Mouse (Mus musculus): Measurements from ENCODE around the gene Rubcn. TPM values are rescaled to one million over a fixed set of nuclear protein-coding genes. Genes with fewer than 3 reads are reported as not detected.
"Not testable (repeated sequence)": the region's sequence is repeated elsewhere in the genome, so short reads cannot be mapped to it uniquely, and the experiment has no call there.

The Rubcn gene
- total RNA-seq (2021), result 10 to 100 TPM; 29.8 to 35.1 TPM

DNA sequence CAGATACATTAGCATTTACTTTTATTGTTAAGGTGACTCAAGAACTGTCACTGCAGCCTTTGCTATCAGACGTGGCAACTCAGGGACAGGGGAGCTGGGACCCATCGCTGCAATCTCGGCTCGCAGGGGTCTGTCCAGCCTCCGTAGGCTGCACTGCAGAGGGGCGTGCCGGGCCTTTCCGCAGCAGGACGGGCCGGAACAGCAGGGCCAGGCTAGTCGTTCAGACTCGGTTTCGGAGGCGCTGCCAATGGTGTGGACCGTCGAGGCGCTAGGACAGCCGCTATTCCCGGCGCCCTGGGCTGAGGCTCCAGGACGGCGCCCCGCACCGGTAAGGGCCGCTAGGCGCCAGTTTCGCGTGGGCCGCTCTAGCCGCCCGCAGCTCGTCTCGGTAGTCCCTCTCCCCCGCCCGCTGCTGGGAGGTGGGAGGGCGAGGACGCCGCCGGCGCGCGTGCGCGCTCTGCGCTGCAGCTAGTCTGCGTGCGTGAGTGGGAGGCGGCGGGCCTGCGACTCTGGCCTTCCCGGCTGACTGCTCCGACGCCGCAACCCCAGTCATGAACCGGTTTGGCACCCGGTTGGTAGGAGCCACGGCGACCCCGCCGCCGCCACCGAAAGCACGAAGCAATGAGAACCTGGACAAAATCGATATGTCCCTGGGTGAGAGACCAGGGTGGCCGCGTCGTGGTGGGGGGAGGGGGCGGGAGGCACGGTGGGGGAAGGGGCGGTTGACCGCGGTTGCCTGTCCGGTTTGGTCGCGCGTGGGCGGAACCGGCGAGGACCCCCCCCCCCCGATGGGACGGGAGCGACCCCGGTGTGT, at the start of gene Rubcn, which contains the start of gene Fyttd1:
Gene Rubcn (minus strand): TSS at position 424 of the 814 bp plus-strand sequence.
Gene Fyttd1 (plus strand): TSS at position 158 of the 814 bp plus-strand sequence.
- peak; percentile 96 for DNase-seq

DNA sequence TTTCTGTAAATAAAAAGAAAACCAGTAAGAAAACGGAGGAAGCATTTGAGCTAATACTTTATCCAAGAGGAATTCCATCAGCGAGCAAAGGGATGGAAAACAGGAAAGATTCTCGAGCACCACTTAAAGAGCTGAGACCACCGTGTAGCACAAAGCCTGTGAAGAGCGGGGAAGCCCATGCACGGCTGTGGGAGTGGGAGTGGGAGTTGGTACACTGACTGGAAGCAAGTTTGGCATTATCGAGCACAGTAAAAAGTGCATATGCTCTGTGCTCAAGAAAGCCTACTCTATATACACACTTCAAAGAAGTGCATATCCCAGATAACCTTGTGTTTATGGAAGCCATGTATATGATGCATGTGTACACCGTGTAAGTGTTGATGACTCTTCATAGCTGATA, 49.5 kb upstream of the Rubcn start:
- DNase-seq, result no peak

DNA sequence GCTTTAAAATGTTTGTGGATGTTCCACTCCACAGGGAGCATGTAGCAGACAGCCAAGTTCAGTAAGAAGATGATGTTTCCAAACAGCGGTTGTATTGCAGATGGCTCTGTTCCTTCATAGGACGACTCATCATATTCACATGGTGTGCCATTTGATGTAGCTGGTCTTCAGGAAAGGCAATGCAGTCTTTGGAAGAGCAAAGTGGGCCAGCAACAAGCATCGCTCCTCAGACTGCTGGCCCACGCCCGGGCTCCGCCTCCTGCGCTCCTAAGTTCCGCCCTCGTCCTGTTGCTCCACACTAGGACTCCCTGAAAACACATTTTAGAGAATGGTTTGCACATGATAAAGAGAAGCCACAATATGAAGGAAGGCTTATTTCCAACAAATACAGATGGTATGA, 49.1 kb upstream of the Rubcn start:
- DNase-seq, result not testable (repeated sequence)

DNA sequence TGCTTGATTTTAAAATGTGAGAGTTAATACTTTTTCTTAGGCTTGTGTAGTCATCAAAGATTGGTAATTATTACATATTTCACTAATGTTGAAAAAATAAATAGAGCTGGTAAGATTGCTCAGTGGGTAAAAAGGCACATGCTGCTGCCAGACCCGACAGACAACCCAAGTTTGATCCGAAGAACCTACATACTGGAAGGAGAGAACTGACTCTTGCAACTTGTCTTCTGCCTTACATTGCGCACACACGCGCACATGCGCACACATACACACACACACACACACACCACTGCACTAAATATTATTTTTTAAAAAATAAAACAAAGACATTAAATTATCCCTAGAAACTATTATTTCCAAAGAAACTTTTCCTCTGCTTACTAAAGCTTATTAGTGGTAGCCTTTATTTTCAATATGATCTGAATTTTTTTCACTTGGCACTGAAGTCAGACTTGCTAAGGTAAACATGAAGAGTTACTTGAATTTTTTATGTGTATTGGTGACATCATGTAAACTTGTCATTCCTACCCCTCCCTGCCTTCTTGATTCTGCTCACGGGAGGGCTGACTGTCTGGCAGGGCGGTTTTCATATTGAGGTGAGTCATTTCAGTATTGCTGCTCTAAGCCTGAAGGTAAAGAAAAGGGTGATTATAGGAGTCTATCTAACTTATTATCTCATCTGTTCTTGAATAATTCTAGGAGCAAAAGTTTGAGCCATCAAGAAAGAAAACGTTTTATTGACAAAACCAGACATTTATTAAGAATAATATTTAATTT, 37.9 kb upstream of the Rubcn start:
- no peak for DNase-seq

DNA sequence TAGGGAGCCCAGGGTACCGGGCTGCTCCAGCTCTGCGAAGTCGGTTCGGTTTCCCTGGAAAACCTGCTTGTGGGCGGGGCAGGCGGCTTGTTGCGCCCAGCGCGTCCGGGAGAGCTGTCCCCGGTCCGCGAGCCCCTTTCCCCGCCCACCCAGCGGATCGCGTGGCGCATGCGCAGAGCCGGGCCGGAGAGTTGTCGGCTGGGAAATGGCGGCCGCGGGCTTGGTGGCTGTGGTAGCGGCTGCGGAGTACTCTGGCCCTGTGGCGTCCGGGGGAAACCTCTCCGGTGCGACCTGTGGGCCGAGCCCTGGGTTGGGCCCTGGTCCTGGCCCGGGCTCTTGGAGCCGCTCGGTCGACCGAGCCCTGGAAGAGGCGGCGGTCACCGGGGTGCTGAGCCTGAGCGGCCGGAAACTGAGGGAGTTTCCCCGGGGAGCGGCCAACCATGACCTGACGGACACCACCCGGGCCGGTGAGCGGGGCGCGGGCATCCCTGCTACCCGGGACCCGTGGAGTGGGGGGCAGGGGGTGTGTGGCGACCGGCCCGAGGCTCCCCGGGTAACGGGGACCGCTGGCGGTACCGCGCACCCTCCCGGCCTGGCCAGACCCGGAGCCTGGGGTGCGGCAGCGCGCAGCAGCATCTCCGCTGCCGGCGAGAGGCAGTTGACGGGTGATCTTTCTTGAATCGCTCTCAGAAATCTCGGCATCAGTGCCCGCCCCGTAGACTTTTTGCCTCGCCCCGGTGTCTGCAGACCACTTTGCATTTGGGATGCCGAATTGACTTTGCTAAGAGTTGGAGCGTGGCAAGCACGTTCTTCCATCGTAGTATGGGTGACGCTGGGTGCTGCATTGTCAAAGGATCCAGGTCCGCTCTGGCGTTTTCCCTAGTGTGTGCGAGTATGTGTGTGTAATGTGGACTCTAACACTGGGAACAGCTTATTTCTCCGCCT, 36.6 kb upstream of the Rubcn start, which contains the start of gene Lrch3:
Gene Lrch3 (plus strand): TSS at position 164 of the 945 bp plus-strand sequence.
- peak; percentile 98 for DNase-seq

DNA sequence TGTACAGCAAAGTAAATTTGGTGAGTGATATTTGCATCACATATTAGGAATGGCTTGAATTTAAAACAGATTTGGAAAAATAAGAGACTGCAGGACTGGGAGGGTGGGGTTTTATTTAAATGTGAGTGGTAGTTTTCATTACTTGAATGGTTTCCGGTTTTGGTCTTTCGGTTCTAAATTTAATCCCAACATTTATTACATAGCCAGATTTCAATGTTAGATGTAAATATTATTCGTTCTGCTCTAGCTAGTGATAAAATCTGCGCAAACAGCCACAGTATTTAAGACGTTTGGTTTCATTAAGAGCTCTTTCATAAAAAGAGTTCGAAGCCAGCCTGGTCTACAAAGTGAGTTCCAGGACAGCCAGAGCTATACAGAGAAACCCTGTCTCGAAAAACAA, 35.6 kb upstream of the Rubcn start:
- DNase-seq, result no peak

DNA sequence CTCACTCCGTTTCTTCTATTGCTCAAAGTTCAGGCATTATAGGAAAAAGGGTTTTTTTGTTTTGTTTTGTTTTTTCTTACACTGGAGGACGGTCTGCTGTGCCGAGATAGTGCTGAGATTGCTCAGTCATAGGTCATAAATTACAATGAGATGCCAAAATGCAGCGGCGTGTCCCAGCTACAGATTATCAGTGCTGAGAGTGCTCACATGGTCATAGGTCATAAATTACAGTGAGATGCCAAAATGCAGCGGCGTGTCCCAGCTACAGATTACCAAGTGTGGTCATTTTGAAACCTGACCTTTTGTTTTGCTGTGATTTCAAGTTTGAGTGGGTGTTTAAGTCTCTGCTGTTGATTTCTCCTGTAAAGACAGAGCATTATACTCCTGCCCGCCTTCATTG, 29.2 kb upstream of the Rubcn start:
- DNase-seq, result no peak

DNA sequence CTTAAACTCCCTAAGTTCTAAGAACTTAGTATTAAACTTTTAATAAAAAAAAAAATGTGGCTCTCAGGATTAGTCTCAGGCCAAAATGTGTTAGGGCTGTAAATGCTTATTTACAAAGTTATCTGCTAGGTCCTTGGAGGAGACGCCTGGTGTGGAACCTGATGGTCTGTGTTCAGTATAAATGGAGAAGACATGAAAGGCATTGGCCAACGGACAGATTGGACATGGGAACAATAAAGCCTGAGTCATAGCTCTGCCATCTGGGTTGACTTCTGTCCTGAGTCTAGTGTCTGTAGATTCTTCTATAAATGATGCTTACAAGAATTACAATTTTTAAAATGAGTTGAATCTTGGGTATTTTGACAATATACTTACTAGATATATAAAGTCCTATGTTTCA, 28.6 kb upstream of the Rubcn start:
- no peak for DNase-seq

DNA sequence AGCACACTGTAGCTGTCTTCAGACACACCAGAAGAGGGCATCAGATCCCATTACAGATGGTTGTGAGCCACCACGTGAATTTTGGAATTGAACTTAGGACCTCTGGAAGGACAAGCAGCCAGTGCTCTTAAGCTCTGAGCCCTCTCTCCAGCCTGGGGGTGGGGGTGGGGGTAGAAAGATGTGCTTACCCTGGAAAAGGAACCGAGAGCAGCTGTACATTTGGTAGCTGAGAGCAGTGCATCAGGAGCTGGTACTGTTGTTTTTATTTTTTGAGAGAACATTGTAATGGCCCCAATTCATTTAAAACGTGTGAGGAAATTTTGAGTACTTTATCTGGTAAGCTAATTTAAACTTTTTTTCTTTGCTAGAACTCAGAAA, 24.5 kb upstream of the Rubcn start:
- DNase-seq, result no peak

DNA sequence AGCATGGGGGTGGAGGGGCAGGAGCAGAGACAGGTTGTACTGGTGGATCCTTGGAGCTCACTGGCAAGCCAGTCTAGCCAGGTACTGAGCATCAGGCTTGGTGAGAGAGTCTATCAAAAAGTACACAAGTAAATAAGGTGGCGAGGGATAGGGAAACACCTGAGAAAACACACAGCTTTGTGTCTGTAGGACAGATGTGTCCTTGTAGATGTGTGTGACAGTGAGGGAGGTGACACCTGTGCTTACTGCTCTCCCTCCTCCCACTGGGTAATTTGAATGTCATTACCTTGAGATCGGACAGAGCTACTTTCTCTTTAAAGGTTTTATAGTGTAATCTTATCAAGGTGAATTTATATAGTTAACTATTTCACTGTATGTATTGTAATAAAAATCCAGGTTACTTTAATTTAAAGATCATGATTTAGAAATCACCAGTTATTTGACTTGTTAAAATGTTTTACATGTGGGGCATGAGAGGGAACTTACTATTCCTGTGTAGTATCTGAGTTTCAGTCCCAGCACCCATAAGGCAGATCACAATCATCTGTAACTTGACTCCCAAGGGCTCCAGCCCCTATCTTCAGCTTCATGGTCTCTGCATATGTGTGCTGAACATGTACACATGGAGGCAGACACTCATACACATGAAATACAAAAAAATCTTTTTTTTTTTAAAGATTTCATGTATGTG, 23.9 kb upstream of the Rubcn start:
- DNase-seq, result no peak

DNA sequence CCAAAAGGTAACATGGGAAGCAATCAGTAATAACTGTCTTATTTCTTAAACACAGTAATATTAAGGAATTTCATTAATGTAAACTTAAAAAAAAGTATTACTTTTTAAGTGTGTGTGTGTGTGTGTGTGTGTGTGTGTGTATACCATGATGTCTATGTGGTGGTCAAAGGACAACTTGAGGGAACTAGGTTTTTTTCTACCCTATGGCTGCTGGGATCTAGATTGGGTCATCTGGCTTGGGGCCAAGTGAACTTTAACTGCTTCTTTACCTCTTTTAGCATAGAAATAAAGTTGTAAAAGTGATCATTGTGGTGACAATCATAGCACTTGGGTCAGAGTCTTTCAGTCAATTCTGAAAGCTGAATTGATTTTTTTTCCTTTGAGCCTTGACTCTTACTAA, 18.6 kb upstream of the Rubcn start:
- DNase-seq, result no peak

DNA sequence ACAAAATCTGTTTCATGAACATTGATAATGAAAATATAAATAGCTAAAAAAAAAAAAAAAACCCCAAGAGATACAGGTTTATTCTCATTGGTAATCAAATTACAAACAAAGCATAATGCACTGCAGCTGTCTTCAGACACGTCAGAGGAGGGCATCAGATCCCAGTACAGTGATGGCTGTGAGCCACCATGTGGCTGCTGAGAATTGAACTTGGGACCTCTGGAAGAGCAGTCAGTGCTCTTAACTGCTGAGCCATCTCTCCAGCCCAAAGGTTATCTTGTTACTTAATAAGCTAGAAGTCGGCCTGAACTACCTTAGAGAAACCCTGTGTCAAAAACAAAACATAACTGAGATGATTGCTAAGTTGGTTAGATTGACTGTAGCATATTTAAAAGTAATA, 12.3 kb upstream of the Rubcn start:
- DNase-seq, result no peak

DNA sequence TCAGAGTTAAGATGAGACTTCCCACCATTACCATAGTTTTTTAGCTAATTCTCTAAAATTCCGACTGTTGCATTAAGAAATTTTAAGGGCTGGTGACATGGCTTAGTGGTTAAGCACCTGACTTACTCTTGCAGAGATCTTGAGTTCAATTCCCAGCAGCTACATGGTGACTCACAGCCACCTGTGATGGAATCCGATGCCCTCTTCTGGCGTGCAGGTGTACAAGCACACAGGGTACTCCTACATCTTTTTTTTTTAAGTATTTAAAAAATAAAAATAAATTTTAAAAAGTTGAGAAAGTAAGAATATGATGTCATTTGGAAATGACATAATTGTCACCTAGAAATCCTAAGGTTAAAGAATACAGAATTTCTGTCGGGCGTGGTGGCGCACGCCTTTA, 10.4 kb upstream of the Rubcn start:
- no peak for DNase-seq

DNA sequence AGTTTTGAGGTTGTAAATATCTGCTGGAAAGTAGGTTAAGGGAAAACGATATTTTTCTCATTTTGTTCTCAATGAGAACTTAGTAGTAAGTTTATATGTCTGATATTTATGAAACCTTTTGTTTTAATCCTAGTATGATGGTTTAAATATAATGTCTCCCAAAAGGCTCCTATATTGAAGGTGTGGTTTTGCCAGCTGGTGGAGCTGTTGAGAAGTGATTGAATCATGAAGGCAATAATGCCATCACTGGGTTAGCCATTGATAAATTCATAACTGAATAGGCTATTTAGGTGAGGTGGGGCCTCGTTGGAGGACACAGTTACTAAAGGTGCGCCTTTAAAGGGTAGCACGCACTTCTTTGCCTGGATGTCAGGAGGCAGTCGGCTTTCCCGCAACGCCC, 4.0 kb upstream of the Rubcn start:
- DNase-seq, result no peak

DNA sequence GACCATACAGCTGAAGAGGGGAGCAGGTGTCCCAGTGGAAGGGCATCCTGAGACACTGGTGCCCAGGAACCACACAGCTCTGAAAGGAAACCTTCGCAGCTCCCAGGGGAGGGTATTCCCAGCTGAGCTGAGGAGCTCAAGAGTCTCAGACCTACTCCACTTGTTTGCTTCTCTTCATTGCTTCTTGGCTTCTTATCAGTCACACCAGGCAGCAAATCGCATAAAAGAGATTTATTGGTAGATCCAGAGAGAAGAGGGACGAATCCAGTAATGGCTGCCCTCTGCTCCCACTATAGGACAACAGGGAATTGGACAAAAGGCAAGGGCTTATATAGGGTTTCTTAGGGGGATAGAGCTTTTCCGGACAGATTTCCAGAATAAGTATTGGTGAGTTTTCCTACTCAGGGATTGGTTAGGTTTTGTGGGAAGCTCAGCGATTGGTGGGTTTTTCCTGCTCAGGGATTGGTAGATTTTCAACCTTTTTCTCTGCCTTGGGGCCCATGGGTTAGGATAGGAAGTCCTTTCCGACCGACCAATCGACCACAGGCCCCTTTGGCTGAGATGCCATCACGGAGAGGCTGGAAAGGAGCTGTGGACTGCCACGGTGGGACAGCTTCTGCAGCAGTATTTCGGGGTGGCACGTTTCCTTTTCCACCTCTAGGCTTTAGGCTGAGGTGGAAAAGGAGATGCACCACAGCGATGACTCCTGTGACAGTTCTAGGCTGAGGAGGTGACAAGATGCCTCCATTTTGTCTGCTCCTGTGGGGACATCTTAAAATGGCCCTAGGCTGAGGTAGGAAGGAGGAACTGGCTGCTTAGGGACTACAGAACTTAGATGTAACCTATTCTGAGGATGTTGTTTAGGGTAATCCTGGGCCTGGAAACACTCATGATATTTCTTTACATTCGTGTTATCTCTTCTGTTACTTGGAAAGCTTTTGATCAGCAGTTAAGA, 1.7 kb upstream of the Rubcn start:
- no peak for DNase-seq

DNA sequence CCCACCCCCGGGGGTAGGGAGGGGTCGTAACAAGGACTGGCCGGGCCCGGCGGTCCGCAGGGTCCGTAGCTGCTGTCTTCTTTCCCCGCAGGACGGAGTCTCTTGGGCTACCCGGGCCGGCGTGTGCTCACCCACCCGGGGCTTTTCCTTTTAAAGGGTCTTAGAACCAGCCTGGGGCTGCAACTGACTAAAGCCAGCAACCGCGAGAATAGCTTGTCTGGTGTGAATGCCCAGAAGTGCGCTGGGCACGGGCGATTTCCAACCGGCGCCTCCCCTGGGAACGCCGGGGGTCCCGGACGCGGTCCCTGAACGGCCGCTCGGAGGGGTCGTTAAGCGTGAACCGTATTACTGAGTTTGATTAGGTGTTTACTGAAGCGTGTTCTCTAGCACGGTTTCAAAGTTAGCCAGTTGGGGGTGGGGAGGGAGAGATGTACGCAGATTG, 612 bp upstream of the Rubcn start:
- no peak for DNase-seq

DNA sequence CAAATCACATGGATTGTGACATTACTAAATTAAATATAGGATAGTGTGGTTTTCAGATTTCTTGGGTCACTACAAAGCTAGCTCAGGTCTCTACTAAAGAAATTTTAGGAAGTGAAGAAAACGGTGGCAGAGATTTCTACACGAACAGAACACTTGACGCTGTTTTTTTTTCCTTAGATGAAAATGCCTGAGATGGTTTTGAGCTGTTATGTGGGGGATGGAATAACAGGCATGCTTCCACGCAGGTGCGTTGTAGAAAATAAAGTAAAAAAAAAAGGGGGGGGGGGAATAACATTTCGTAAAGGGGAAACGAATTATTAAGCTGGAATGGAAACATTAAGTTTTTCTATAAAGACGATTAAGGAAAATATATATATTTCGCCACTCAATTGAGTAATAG, 735 bp downstream of the Rubcn start:
- no peak for DNase-seq

DNA sequence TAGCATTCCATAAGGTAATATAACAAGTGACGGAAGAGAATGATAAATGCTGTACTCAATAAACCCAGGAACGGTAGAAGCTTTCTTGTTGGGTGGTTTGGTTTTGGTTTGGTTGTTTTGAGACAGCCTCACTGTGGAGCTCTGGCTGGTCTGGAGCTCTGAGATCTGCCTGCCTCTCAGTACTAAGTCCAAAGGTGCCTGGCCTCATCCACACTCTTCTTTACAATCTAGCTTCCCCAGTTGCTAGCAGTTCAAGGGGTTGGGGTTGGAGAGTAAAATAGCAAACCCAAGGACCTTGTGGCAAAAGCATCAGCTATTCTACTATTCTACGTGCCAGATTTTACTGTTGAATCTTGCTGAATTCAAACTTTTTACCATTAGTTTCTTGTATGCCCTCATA, 1.7 kb downstream of the Rubcn start:
- no peak for DNase-seq

DNA sequence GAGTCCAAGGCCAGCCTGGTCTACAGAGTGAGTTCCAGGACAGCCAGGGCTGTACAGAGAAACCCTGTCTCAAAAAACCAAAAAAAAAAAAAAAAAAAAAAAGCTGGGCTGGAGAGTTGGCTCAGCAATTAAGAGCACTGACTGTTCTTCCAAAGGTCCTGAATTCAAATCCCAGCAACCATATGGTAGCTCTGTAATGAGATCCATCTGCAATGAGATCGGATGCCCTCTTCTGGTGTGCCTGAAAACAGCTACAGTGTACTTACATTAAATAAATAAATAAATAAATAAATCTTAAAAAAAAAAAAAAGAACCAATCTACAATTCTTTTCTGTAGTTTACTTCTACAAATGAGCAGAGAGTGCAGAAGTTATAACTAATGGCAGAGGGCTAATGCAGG, 2.3 kb downstream of the Rubcn start:
- DNase-seq, result not testable (repeated sequence)

DNA sequence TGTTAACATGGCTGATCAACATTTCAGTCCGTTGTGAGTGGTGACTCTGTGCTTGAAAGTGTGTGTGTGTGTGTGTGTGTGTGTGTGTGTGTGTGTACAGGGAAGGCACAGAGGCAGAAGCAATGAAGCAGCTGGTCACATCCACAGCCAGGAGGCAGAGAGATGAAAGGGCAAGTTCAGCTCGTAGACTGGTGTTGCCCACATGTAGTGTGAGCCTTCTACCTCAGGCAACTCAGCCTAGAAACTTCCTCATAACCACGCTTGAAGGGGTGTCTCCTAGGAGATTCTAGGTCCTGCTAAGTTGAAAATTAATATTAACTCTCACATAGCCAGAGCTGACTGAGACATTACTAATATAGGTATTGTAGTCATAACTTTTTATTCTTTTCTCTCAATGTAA, 4.2 kb downstream of the Rubcn start:
- no peak for DNase-seq

DNA sequence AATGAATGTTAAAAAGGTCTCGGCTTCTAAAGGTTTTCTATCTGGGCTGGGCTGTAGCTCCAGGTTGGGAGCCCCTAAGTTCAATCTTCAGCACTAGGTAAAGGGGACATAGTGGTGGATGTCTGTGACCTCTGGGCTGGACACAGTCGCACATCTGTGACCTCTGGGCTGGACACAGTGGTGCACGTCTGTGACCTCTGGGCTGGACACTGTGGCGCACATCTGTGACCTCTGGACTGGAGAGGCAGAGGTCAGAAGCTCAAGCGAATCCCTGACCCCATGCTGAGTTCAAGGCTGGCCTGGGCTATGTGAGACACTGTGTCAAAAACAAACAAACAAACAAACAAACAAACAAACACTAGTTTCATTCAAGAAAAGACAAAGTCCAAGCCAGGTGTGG, 7.3 kb downstream of the Rubcn start:
- no peak for DNase-seq
